Comparison of ENCODE assay signal across 8 mouse cellular contexts in genomic region chr16:92825908-92826650, GRCm38 (mm10). TPM values are rescaled to one million over a fixed set of nuclear protein-coding genes. Genes with fewer than 3 reads are reported as not detected.
DNase-seq lines count a peak whose midpoint lies in the region; ATAC-seq and TF ChIP-seq lines count a peak whose summit lies in the region.

Gene Runx1 (minus strand): TSS chr16:92826149.

- no peak within 1 kb of the TSS for H3K27ac ChIP-seq in layer of hippocampus, adult 2 months
- H3K27ac ChIP-seq in brown adipose tissue, adult 24 weeks (replicated peaks; ENCODE audit: low read depth, low read length) = peak within 1 kb of the TSS; percentile 55
- peak within 1 kb of the TSS; percentile 95 for H3K27ac ChIP-seq in liver, embryonic 13.5 days
- H3K27ac ChIP-seq in intestine, postnatal 0 days (ENCODE audit: low read depth, low read length) = no peak within 1 kb of the TSS
- H3K27ac ChIP-seq in midbrain, embryonic 15.5 days = no peak within 1 kb of the TSS
- H3K27ac ChIP-seq in forebrain, embryonic 15.5 days (replicated peaks) = no peak within 1 kb of the TSS

- TF ChIP-seq CTCF in layer of hippocampus, adult 2 months (conservative IDR thresholded peaks at IDR 0.05) = no peak
- TF ChIP-seq CTCF in intestine, postnatal 0 days (IDR thresholded peaks at IDR 0.05; ENCODE audit: low read depth) = no peak

- H3K9me3 ChIP-seq in liver, embryonic 13.5 days (replicated peaks) = no peaks in the 10 kb centered on the region
- H3K9me3 ChIP-seq in intestine, postnatal 0 days (ENCODE audit: control insufficient read depth) = no peaks in the 10 kb centered on the region
- H3K9me3 ChIP-seq in midbrain, embryonic 15.5 days = no peaks in the 10 kb centered on the region
- no peaks in the 10 kb centered on the region for H3K9me3 ChIP-seq in forebrain, embryonic 15.5 days

- peak within 1 kb of the TSS; percentile 17; the same call in 1 of the 2 replicates for H3K4me3 ChIP-seq in layer of hippocampus, adult 2 months
- H3K4me3 ChIP-seq in brown adipose tissue, adult 24 weeks (ENCODE audit: insufficient read depth, low read depth, low read length) = peak within 1 kb of the TSS; percentile 52
- H3K4me3 ChIP-seq in liver, embryonic 13.5 days (replicated peaks) = peak within 1 kb of the TSS; percentile 74
- H3K4me3 ChIP-seq in intestine, postnatal 0 days (ENCODE audit: low read depth, low read length) = no peak within 1 kb of the TSS
- no peak within 1 kb of the TSS for H3K4me3 ChIP-seq in midbrain, embryonic 15.5 days
- H3K4me3 ChIP-seq in forebrain, embryonic 15.5 days = no peak within 1 kb of the TSS

- no peak for DNase-seq in layer of hippocampus, adult 2 months (ENCODE audit: low spot score in 2 of 2)
- no peak for DNase-seq in layer of hippocampus, postnatal 25 days (ENCODE audit: extremely low spot score in 1 of 2, low spot score in 1 of 2)
- peak; percentile 70 for DNase-seq in liver, embryonic 13.5 days
- DNase-seq in spleen, adult 12 weeks (ENCODE audit: low spot score) = peak; percentile 80

- WGBS in liver, embryonic 13.5 days (ENCODE audit: insufficient replicate concordance) = 22% methylated on average over 11 of the region's 11 CpGs
- 86% methylated on average over 11 of the region's 11 CpGs for WGBS in intestine, postnatal 0 days
- WGBS in midbrain, embryonic 15.5 days = 88% methylated on average over 11 of the region's 11 CpGs
- WGBS in forebrain, embryonic 15.5 days = 89% methylated on average over 11 of the region's 11 CpGs

- H3K9ac ChIP-seq in liver, embryonic 13.5 days = peak within 1 kb of the TSS; percentile 86
- H3K9ac ChIP-seq in intestine, postnatal 0 days (ENCODE audit: low read depth, low read length) = no peak within 1 kb of the TSS
- no peak within 1 kb of the TSS for H3K9ac ChIP-seq in midbrain, embryonic 15.5 days
- H3K9ac ChIP-seq in forebrain, embryonic 15.5 days (replicated peaks) = no peak within 1 kb of the TSS

- peak within 1 kb of the TSS; percentile 82 for H3K4me2 ChIP-seq in liver, embryonic 13.5 days
- H3K4me2 ChIP-seq in intestine, postnatal 0 days (replicated peaks; ENCODE audit: low read depth) = no peak within 1 kb of the TSS
- no peak within 1 kb of the TSS for H3K4me2 ChIP-seq in midbrain, embryonic 15.5 days
- H3K4me2 ChIP-seq in forebrain, embryonic 15.5 days (replicated peaks) = no peak within 1 kb of the TSS

- H3K27me3 ChIP-seq in liver, embryonic 13.5 days = no peaks in the 10 kb centered on the region
- no peaks in the 10 kb centered on the region for H3K27me3 ChIP-seq in intestine, postnatal 0 days (replicated peaks; ENCODE audit: control insufficient read depth, insufficient read depth, low read length)
- no peaks in the 10 kb centered on the region for H3K27me3 ChIP-seq in midbrain, embryonic 15.5 days (replicated peaks)
- H3K27me3 ChIP-seq in forebrain, embryonic 15.5 days = no peaks in the 10 kb centered on the region

- H3K4me1 ChIP-seq in brown adipose tissue, adult 24 weeks (ENCODE audit: control insufficient read depth, insufficient read depth, insufficient read length, low read length) = no peaks in the 10 kb centered on the region
- H3K4me1 ChIP-seq in liver, embryonic 13.5 days (replicated peaks) = peaks cover 52% of the 10 kb centered on the region
- no peaks in the 10 kb centered on the region for H3K4me1 ChIP-seq in intestine, postnatal 0 days (replicated peaks; ENCODE audit: control insufficient read depth, insufficient read depth, low read length)
- H3K4me1 ChIP-seq in midbrain, embryonic 15.5 days = peaks cover 20% of the 10 kb centered on the region
- peaks cover 22% of the 10 kb centered on the region for H3K4me1 ChIP-seq in forebrain, embryonic 15.5 days

- ATAC-seq in liver, embryonic 13.5 days (ENCODE audit: low read depth) = peak; percentile 49
- ATAC-seq in intestine, postnatal 0 days = no peak
- no peak for ATAC-seq in midbrain, embryonic 15.5 days (replicated peaks)
- no peak for ATAC-seq in forebrain, embryonic 15.5 days (replicated peaks)

- H3K36me3 ChIP-seq in liver, embryonic 13.5 days = no peaks in the 10 kb centered on the region
- no peaks in the 10 kb centered on the region for H3K36me3 ChIP-seq in intestine, postnatal 0 days (ENCODE audit: control insufficient read depth, insufficient read depth)
- H3K36me3 ChIP-seq in midbrain, embryonic 15.5 days (replicated peaks) = no peaks in the 10 kb centered on the region
- H3K36me3 ChIP-seq in forebrain, embryonic 15.5 days = no peaks in the 10 kb centered on the region

RNA-seq across cellular contexts. Expression of gene Runx1, which starts in this region (rescaled TPM):
- 1 to 10 TPM in 1 of 2 experiments, under 1 TPM in 1; 0.95 to 1.4 TPM for total RNA-seq in layer of hippocampus, adult 2 months (2021)
- 1 to 10 TPM in 1 of 2 experiments, under 1 TPM in 1; 0.74 to 2.1 TPM for total RNA-seq in layer of hippocampus, postnatal 25 days (2021)
- polyA plus RNA-seq in brown adipose tissue, adult 24 weeks (2012; ENCODE audit: insufficient read depth, insufficient read length, missing spikeins) = 0.83 and 1.6 TPM in 2 replicates
- 5.9 and 6.9 TPM in 2 replicates for polyA plus RNA-seq in liver, embryonic 13.5 days (2015; fragmentation: Nextera tagmentation; extraction: Ambion mirVana)
- polyA plus RNA-seq in intestine, postnatal 0 days (2015; fragmentation: Nextera tagmentation; extraction: Ambion mirVana) = 1.7 TPM in 2 replicates
- 0.43 and 0.67 TPM in 2 replicates for polyA plus RNA-seq in midbrain, embryonic 15.5 days (2015; fragmentation: Nextera tagmentation; extraction: Ambion mirVana)
- 0.39 and 0.54 TPM in 2 replicates for polyA plus RNA-seq in forebrain, embryonic 15.5 days (2015; fragmentation: Nextera tagmentation; extraction: Ambion mirVana)

Comparison
In these comparisons a context has a peak if more than half of its experiments do, and no peak if none do; other contexts are left out.
1. DNase-seq: peak in liver, embryonic 13.5 days (single experiment) and spleen, adult 12 weeks (single experiment); none in layer of hippocampus, adult 2 months (0 of 2) and layer of hippocampus, postnatal 25 days (0 of 2).
2. H3K27ac ChIP-seq: peak in brown adipose tissue, adult 24 weeks (single experiment) and liver, embryonic 13.5 days (single experiment); none in layer of hippocampus, adult 2 months (single experiment), intestine, postnatal 0 days (single experiment), midbrain, embryonic 15.5 days (single experiment) and forebrain, embryonic 15.5 days (single experiment).
3. H3K4me3 ChIP-seq: peak in layer of hippocampus, adult 2 months (single experiment), brown adipose tissue, adult 24 weeks (single experiment) and liver, embryonic 13.5 days (single experiment); none in intestine, postnatal 0 days (single experiment), midbrain, embryonic 15.5 days (single experiment) and forebrain, embryonic 15.5 days (single experiment).